Mouse (Mus musculus): ENCODE data around the gene Maff.
A peak's percentile ranks its signal among the peaks of the same experiment; 100 is the strongest.

Gene Maff

DNA sequence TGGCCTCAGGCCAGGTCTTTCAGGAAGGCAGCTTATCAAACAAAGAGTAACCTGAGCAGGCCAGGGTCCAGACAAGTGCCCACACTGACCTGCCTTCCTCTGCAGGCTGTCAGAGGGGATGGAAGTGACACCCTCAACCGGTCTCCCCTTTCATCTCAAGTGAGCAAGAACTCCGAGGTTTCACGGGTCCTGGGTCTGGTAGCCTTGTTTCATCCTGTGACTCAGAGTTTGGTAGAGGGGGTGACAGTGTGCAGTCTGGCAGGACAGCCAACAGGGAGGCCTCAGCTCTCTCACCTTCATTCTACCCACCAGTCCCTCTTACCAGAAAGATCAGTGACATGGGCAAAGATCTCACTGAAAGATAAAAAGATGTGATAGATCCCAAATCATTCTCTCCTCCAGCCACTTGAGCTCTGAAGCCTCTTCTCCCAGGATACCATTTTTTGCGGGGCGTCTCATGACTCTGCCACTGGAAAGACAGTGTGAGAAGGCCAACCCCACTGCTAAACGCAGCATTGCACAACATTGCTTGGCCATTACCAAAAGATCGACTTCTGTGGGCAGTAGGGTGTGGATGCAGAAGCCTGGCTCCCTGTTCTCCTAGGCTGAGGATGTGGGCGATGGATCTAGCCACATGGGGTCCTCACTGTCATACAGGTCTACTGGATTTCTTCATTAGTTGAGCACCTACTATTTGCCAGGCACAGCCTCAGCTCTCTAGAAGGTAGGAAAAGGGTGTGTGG lies at the start of gene Maff:
Gene Maff, plus strand, starts transcription at position 571 of the 743 bp plus-strand sequence.
- DNase-seq (ENCODE audit: low spot score) = no peak

DNA sequence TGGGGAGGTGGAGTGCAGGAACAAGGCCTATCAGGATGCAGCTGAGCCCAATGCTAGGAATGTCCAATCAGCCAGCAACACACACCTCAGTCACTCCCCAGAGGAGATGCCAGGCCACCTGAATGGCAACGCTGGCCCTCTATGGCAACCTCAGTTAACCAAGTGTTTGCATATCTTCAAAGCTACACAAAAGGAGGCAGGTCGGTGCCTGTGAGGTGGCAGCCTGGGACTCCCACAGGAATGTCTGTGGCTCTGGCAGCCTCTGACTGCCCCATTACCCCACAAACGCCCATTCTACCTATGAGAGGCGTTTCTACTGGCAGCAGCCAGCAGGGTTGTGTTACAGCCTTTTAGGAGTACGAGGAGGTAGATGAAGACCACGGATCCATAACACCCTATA lies 47.9 kb upstream of the Maff start:
- no peak for DNase-seq (ENCODE audit: low spot score)

DNA sequence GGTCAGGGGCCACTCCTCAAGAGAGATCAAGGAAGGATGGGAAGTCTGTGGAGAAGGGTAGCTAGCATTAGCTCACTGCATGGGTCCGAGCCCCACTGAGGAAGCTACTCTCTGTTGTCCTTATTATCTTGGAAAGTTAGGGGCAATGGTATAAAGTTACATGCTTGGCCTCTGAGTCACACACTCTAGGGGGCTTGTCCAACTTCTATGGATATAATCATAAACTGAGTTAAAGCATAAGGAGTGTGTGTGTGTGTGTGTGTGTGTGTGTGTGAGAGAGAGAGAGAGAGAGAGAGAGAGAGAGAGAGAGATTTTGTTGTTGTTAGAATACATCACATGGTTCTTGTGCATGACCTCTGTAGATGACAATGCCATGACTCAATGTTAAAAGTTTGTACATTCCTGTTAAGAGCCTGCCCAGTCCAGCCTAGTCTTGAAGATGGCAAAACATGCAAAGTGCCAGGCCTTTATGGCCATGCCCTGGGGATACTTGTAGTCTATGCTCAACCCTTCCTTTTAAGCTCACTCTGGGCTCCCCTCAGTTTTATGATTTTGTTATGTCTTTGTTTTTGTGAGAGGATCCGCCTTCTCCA lies 46.8 kb upstream of the Maff start:
- no peak for DNase-seq (ENCODE audit: low spot score)

GRCm38 (mm10) chr15:79303725-79304124 lies 42.7 kb upstream of the Maff start:
- DNase-seq (ENCODE audit: low spot score) = no peak

GRCm38 (mm10) chr15:79304832-79305231 lies 41.6 kb upstream of the Maff start:
- no peak for DNase-seq (ENCODE audit: low spot score)

DNA sequence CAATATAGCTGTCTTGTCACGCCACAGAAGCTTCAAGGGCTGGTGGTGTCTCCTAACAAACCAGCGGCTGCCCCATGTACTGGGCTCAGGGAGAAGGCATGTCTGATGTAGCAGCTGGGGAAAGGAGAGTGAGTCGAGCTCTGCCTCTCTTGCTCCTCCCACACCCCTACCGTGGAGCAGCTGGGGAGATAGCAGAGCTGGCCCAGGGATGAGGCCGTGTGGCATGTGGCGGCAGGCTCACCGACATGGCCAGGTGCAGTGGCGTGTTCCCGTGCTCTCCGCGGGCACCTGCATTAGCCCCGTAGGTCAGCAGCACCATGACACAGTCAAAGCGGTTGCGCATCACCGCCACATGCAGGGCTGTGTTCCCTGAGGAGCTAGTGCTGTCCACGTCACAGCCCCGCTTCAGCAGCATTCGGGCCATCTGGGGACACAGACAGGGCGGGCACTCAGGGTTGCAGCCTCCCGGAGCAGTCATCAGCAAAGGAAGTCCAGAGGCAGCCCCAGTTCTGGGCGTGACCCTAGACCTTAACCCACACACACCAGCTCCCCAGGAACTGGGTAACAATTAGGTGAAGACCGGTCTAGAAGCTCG lies 40.3 kb upstream of the Maff start:
- DNase-seq (ENCODE audit: low spot score) = no peak

- peak; percentile 63 for DNase-seq (ENCODE audit: low spot score)
Observed at GRCm38 (mm10) chr15:79307861-79308260, 38.6 kb upstream of the Maff start.

DNA sequence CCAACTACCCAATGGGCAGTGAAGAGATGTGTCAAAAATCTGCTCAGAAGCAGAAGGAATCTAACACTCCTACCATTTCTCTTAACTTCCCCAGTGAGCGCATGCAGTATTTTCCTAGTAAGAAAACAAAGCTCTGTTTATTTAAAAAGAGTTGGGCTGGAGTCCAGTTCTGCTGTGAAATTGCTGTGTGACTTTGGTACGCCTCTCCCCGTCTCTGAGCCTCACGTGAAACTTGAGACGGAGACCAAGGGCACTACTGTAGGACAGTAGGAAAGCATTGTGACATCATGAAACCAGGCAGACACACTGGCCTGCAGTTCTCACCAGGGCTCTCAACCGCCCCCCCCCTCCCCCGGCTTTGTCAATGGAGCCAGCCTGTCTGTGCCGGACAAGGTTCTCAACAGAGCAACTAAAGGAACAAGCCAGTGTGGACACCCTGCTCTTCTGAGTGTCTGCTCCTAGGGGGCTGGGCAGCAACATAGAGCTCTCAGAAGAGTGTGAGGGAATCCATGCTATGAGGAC lies 32.5 kb upstream of the Maff start:
- no peak for DNase-seq (ENCODE audit: low spot score)

DNA sequence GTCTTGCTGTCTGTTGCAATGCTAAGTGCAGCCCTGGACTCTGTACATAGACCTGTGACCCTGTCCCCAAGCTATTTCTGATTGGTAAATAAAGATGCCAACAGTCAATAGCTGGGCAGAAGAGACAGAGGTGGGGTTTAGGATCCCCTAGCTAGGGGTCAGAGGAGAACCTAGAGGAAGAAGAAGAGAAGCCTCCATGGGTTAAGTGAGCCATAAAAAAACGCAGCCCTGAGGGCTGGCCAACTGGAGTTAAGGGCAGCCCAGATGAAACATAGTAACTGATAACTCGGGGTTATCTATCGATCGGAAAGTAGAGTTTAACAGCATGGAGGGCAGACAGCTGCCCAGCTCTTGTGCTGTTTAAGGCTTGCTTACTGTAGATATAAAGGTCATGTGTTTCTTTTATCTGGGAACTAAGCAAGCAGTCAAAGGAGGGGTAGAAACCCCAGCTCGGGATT lies 24.7 kb upstream of the Maff start:
- no peak for DNase-seq (ENCODE audit: low spot score)

DNA sequence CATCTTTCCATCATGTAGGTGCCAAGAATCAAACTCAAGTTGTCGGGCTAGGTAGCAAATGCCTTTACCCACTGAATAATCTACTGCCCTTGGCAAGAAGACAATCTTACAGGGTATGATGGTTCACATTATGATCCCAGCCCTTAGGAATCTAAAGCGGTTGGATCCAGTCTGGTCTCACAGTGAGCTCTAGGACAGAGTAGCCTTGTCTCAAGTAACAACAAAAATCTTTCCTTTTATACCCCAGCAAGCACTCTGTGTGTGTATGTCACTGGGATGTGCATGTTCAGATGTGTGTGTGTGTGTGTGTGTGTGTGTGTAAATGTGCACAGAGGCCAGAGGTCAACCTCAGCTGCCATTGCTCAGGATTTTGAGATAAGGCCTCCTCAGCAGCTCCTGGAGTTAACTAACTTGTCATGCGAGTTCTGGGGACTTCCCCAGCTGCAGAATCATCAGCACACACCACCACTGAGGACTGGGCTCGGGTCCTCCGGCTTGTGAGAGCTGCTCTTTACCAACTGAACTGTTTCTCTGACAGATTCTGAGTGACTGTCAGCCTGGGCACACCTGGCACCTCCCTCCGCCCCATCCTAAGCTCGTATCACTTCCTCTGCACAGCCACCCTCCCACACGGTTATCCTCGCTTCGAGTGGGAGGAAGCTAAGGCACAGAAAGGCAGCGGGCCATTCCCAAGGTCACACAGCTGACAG lies 24.0 kb upstream of the Maff start:
- peak; percentile 60 for DNase-seq (ENCODE audit: low spot score)

- DNase-seq (ENCODE audit: low spot score) = peak; percentile 64
Observed at GRCm38 (mm10) chr15:79322991-79323790, 23.2 kb upstream of the Maff start.

DNA sequence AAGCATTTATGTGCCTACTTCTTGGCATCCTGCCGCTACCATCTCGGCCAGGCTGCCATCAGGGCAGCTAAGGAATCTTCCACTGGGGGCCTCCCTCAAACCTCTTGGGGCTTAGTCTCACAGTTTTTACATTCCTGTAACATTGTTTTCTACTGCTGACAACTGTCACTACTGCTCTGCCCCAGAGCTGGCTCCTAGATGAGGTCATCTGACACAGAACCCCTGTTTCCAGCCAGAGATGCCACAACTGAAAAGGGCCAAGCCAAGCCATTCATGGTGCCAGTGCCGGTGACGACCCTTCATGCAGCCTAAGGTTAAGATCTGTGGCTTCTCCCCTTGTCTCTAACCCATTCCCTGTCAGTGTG lies 22.6 kb upstream of the Maff start:
- no peak for DNase-seq (ENCODE audit: low spot score)

GRCm38 (mm10) chr15:79324373-79324772 lies 22.0 kb upstream of the Maff start:
- DNase-seq (ENCODE audit: low spot score) = no peak

- DNase-seq (ENCODE audit: low spot score) = no peak
Observed at GRCm38 (mm10) chr15:79325742-79326141, 20.7 kb upstream of the Maff start.

DNA sequence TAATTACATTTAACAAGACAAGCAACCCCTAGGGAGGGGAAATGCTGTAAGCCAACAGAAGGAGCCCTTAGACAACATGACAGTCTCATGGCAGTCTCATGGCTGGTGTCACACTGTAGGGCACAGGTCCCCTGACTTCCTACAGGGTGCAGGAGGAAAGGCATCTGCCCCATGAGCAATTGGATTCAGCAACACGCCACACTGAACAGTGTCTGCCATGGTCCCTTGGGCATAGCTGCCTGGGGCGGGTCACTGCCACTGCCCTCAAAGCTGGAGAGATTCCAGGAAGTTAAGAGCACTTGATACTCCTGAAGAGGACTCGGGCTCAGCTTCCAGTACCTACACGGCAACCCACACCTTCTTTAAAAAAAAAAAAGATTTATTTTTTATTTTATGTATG lies 20.2 kb upstream of the Maff start:
- DNase-seq (ENCODE audit: low spot score) = no peak

GRCm38 (mm10) chr15:79326971-79327961 lies 19.2 kb upstream of the Maff start:
- DNase-seq (ENCODE audit: low spot score) = no peak

DNA sequence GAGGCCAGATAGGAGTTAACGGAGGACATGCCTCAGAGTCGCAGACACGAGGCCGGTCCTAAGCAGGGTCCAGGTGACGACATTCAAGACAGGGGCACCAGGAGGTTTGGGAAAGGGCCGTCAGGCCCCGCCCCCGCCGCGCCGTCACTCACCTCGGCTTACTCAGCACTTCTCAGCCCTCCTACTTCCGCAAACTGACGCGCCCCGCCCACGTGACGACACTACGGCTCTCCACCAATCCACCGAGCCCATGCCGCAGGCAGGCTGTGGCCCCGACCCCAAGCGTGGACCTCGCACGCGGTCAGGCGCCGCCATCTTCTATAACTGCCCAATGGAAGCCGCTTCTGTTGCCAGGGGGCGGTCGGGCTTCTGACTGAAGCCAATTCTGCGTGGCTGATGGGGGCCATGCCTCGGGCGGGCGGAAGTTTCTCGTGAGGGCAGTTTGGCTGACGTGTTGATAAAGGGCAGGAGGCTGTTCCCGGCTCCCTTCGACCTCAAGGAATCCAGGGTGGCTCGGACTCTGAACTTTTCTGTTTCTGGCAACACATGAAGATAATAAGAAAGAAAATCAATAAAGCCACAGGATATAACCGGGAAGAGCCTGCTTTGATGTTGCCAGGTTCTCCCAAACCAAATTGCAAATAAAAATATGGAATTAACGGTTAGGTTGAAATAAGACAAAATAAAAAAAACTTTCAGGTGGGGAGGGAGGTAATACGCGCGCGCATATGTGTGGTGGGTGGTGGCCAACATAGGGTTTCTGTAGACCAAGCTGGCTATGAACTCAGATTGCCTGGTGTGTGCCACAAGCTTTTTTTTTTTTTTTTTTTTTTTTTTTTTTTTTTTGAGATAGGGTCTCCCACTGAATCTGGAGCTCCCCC lies 18.1 kb upstream of the Maff start, which contains the start of gene Pla2g6:
Gene Pla2g6, minus strand, starts transcription at position 333 of the 881 bp plus-strand sequence.
- peak; percentile 99 for DNase-seq (ENCODE audit: low spot score)

GRCm38 (mm10) chr15:79328939-79329275 lies 17.5 kb upstream of the Maff start:
- no peak for DNase-seq (ENCODE audit: low spot score)

DNA sequence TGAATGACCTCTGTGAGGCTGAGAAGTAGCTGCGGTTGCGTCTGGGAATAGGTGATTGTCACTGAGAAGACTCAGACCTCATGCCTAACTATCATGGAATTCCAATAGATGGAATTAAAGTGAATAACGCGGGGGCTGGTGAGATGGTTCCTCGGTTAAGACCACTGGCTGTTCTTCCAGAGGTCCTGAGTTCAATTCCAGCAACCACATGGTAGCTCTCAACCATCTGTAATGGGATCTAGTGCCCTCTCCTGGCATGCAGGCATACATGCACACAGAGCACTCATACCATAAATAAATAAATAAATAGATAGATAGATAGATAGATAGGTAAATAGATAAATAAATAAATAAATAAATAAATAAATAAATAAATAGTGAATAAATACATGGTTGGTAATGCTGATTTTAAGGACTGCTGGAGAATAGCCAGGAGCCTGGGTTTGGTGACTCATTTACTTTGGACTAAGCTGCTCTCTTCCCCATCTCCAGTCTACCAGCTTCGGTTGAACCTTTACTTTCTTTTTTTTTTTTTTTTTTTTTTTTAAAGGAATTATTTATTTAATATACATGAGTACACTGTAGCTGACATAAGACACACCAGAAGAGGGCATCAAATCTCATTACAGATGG lies 17.0 kb upstream of the Maff start:
- DNase-seq (ENCODE audit: low spot score) = no peak

All from testis, postnatal 10 days (tissue).